Mouse (Mus musculus) limb, embryonic 14.5 days (tissue): ENCODE results near the gene Tas1r3. TPM values are rescaled to one million over a fixed set of nuclear protein-coding genes. Genes with fewer than 3 reads are reported as not detected.
A peak's percentile ranks its signal among the peaks of the same experiment; 100 is the strongest.

Source experiments
- ATAC-seq: fragments of 200-750 bp; cut with Nextera tagmentation; 2 replicates; pipeline ENCODE4 v1.8.0; 2017; ENCODE audit warnings: low read depth, moderate number of reproducible peaks, moderate TSS enrichment; ENCODE audit not compliant: low FRiP score
- DNase-seq: peaks from one replicate; pipeline ENCODE4 v3.0.0-alpha.2; 2015; ENCODE audit warnings: low spot score
- H3K27ac ChIP-seq: fragments of 300-500 bp; sonication (generic); replicated peaks from 2 replicates; pipeline ENCODE4 v1.5.1; 2014; ENCODE audit warnings: low read depth, mild to moderate bottlenecking, low read length, moderate library complexity, mixed read lengths
- H3K27me3 ChIP-seq: fragments of 300-500 bp; sonication (generic); 2 replicates; pipeline ENCODE4 v1.6.1; 2014; ENCODE audit warnings: low read length, mixed read lengths; ENCODE audit not compliant: control insufficient read depth, insufficient read depth
- H3K36me3 ChIP-seq: fragments of 300-500 bp; sonication (generic); 2 replicates; pipeline ENCODE4 v1.6.1; 2014; ENCODE audit warnings: mild to moderate bottlenecking, low read length, moderate library complexity, mixed read lengths; ENCODE audit not compliant: control insufficient read depth, insufficient read depth
- H3K4me1 ChIP-seq: fragments of 300-500 bp; sonication (generic); 2 replicates; pipeline ENCODE4 v1.6.1; 2014; ENCODE audit warnings: antibody characterized with exemption, low read length, mixed read lengths; ENCODE audit not compliant: control insufficient read depth, insufficient read depth
- H3K4me2 ChIP-seq: fragments of 300-500 bp; sonication (generic); replicated peaks from 2 replicates; pipeline ENCODE4 v1.6.1; 2014; ENCODE audit warnings: low read depth, mild to moderate bottlenecking, low read length, moderate library complexity; ENCODE audit not compliant: severe bottlenecking
- H3K4me3 ChIP-seq: fragments of 300-500 bp; sonication (generic); replicated peaks from 2 replicates; pipeline ENCODE4 v1.5.1; 2014; ENCODE audit warnings: low read length
- H3K9ac ChIP-seq: fragments of 300-500 bp; sonication (generic); 2 replicates; pipeline ENCODE4 v1.6.1; 2014; ENCODE audit warnings: mild to moderate bottlenecking, low read depth, low read length, moderate library complexity; ENCODE audit not compliant: severe bottlenecking
- H3K9me3 ChIP-seq: fragments of 300-500 bp; sonication (generic); 2 replicates; pipeline ENCODE4 v1.6.1; 2016; ENCODE audit warnings: low read length; ENCODE audit not compliant: control insufficient read depth
- POLR2A ChIP-seq: fragments of 200-500 bp; IDR thresholded peaks from 2 replicates; pipeline ENCODE4 v1.8.0; 2012; ENCODE audit warnings: inconsistent platforms, mild to moderate bottlenecking, moderate library complexity, borderline replicate concordance; ENCODE audit not compliant: insufficient read depth, insufficient read length; ENCODE audit errors: extremely low read depth
- WGBS: fragments of 180-500 bp; shearing (Covaris S2); extraction: QIAGEN DNeasy Blood & Tissue Kit; methylation state at CpG from one replicate; pipeline ENCODE4 v1.1.7; 2014; 5-methylcytosine and 5-hydroxymethylcytosine counted together
- polyA plus RNA-seq, 2 experiments: library from polyadenylated mRNA; depleted of rRNA in 1 of 2; stranded (reverse) in 1 of 2; unstranded in 1 of 2; fragments of >200 nt; fragmentation: Nextera tagmentation in 1 of 2; extraction: Ambion mirVana in 1 of 2; gene quantifications; 2 replicates each; pipeline versions ENCODE4 v1.2.1 to v1.2.3; 2012 to 2014

Tas1r3 gene
- polyA plus RNA-seq, 2 experiments = 0.31 to 0.32 TPM

- WGBS = 6% methylated on average over 33 of the region's 37 CpGs
- Histone ChIP-seq H3K36me3 (peaks cover 27% of the 10 kb centered on the region), H3K4me3 (peak overlapping the region; percentile 88), H3K9me3 (no peaks in the 10 kb centered on the region), H3K4me1 (peaks cover 25% of the 10 kb centered on the region), H3K27me3 (no peaks in the 10 kb centered on the region), H3K4me2 (peak overlapping the region; percentile 96), H3K27ac (peak overlapping the region; percentile 89; the same call in 1 of the 2 replicates), H3K9ac (peak overlapping the region; percentile 75)
- no peak for DNase-seq
- no peak for TF ChIP-seq POLR2A
- ATAC-seq = no peak
Measured at GRCm38 (mm10) chr4:155892438-155893211, 29.5 kb upstream of the Tas1r3 start.

GRCm38 (mm10) chr4:155892017-155892416 is 28.9 kb upstream of the Tas1r3 start:
- H3K9ac ChIP-seq = peak overlapping the region; percentile 75
- H3K4me3 ChIP-seq = peak overlapping the region; percentile 88
- under 1% methylated on average over 29 of the region's 56 CpGs for WGBS
- DNase-seq = peak; percentile 79
- H3K27me3 ChIP-seq = no peaks in the 10 kb centered on the region
- peak overlapping the region; percentile 89 for H3K27ac ChIP-seq
- no peaks in the 10 kb centered on the region for H3K9me3 ChIP-seq
- peaks cover 25% of the 10 kb centered on the region for H3K4me1 ChIP-seq
- H3K4me2 ChIP-seq = peak overlapping the region; percentile 96
- no peak for TF ChIP-seq POLR2A
- peak; percentile 90 for ATAC-seq
- H3K36me3 ChIP-seq = peaks cover 32% of the 10 kb centered on the region

GRCm38 (mm10) chr4:155891551-155892001 is 28.4 kb upstream of the Tas1r3 start, which contains the start of the genes Pusl1 and Acap3:
Pusl1 (minus strand) TSS chr4:155891781.
Acap3 (plus strand) TSS chr4:155891822.
- Histone ChIP-seq H3K27ac (peak within 1 kb of the TSS; percentile 89), H3K36me3 (peaks cover 32% of the 10 kb centered on the region), H3K9ac (peak within 1 kb of the TSS; percentile 75), H3K4me1 (peaks cover 25% of the 10 kb centered on the region), H3K9me3 (no peaks in the 10 kb centered on the region), H3K4me3 (peak within 1 kb of the TSS; percentile 88), H3K4me2 (peak within 1 kb of the TSS; percentile 96), H3K27me3 (no peaks in the 10 kb centered on the region)
- no peak for TF ChIP-seq POLR2A
- peak; percentile 96 for DNase-seq
- peak; percentile 94 for ATAC-seq
- WGBS = 1% methylated on average over 38 of the region's 52 CpGs

- no peak for TF ChIP-seq POLR2A
- no peaks in the 10 kb centered on the region for H3K27me3 ChIP-seq
- no peak for ATAC-seq
- peak overlapping the region; percentile 96 for H3K4me2 ChIP-seq
- H3K9me3 ChIP-seq = no peaks in the 10 kb centered on the region
- peaks cover 25% of the 10 kb centered on the region for H3K4me1 ChIP-seq
- peaks cover 32% of the 10 kb centered on the region for H3K36me3 ChIP-seq
- peak overlapping the region; percentile 89; the same call in 1 of the 2 replicates for H3K27ac ChIP-seq
- no peak for DNase-seq
- peak overlapping the region; percentile 88 for H3K4me3 ChIP-seq
- under 1% methylated on average over 31 of the region's 34 CpGs for WGBS
- peak overlapping the region; percentile 75 for H3K9ac ChIP-seq
Measured at GRCm38 (mm10) chr4:155891011-155891471, 27.9 kb upstream of the Tas1r3 start.

GRCm38 (mm10) chr4:155889316-155889715 is 26.2 kb upstream of the Tas1r3 start:
- Histone ChIP-seq H3K4me2 (no peak overlapping the region), H3K27ac (no peak overlapping the region), H3K36me3 (peaks cover 45% of the 10 kb centered on the region), H3K9me3 (no peaks in the 10 kb centered on the region), H3K27me3 (no peaks in the 10 kb centered on the region), H3K4me1 (peaks cover 16% of the 10 kb centered on the region), H3K4me3 (no peak overlapping the region), H3K9ac (no peak overlapping the region)
- 85% methylated on average over 5 of the region's 5 CpGs for WGBS
- TF ChIP-seq POLR2A = no peak
- ATAC-seq = no peak
- DNase-seq = no peak
